Mouse (Mus musculus) hindbrain, embryonic 12.5 days (tissue): ENCODE results near the gene Prcc. TPM values are rescaled to one million over a fixed set of nuclear protein-coding genes. Genes with fewer than 3 reads are reported as not detected.
A peak's percentile ranks its signal among the peaks of the same experiment; 100 is the strongest.
"Not testable (repeated sequence)": the region's sequence is repeated elsewhere in the genome, so short reads cannot be mapped to it uniquely, and the experiment has no call there.

ENCODE experiments used
- ATAC-seq: fragments of 200-750 bp; cut with Nextera tagmentation; 2 replicates; pipeline ENCODE4 v1.8.0; 2017; ENCODE audit warnings: moderate TSS enrichment; ENCODE audit not compliant: low FRiP score
- H3K27ac ChIP-seq: fragments of 300-500 bp; sonication (generic); 2 replicates; pipeline ENCODE4 v1.5.1; 2016; ENCODE audit warnings: mild to moderate bottlenecking
- H3K27me3 ChIP-seq: fragments of 300-500 bp; sonication (generic); 2 replicates; pipeline ENCODE4 v1.6.1; 2016; ENCODE audit warnings: mild to moderate bottlenecking
- H3K36me3 ChIP-seq: fragments of 300-500 bp; sonication (generic); 2 replicates; pipeline ENCODE4 v1.6.1; 2016; ENCODE audit warnings: mild to moderate bottlenecking
- H3K4me1 ChIP-seq: fragments of 300-500 bp; sonication (generic); 2 replicates; pipeline ENCODE4 v1.6.1; 2016
- H3K4me2 ChIP-seq: fragments of 300-500 bp; sonication (generic); replicated peaks from 2 replicates; pipeline ENCODE4 v1.6.1; 2016; ENCODE audit warnings: mild to moderate bottlenecking
- H3K4me3 ChIP-seq: fragments of 300-500 bp; sonication (generic); 2 replicates; pipeline ENCODE4 v1.5.1; 2016; ENCODE audit warnings: mild to moderate bottlenecking
- H3K9ac ChIP-seq: fragments of 300-500 bp; sonication (generic); 2 replicates; pipeline ENCODE4 v1.6.1; 2016; ENCODE audit warnings: mild to moderate bottlenecking, moderate library complexity
- H3K9me3 ChIP-seq: fragments of 300-500 bp; sonication (generic); replicated peaks from 2 replicates; pipeline ENCODE4 v1.6.1; 2016; ENCODE audit warnings: mild to moderate bottlenecking
- WGBS: fragments of 180-500 bp; shearing (Covaris S2); methylation state at CpG from one replicate; pipeline ENCODE4 v1.1.7; 2016; 5-methylcytosine and 5-hydroxymethylcytosine counted together
- polyA plus RNA-seq: library from polyadenylated mRNA; unstranded; fragments of >200 nt; fragmentation: Nextera tagmentation; extraction: Ambion mirVana; gene quantifications from 2 replicates; pipeline ENCODE4 v1.2.1, GENCODE M21; 2016

The Prcc gene
- polyA plus RNA-seq, 1 experiment from 2014 or later = 14.7 TPM

DNA sequence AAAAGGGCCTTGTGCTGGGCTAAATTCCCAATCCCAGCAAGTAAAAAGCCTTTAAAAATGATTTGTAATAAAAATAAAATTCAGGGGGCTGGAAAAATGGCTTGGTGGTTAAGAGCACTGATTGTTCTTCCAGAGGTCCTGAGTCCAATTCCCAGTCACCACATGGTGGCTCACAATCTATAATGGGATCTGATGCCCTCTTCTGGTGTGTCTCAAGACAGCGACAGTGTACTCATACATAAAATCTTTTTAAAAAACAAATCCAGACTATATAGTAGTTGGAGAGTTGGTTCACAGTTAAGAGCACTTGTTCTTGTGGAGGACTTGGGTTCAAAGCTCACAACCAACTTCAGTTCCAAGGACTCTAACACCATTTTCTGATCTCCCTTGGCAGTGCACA, 31.6 kb upstream of the Prcc start:
- no peak for ATAC-seq
- Histone ChIP-seq H3K27me3 (no peaks in the 10 kb centered on the region), H3K4me1 (peaks cover 14% of the 10 kb centered on the region), H3K36me3 (peaks cover 48% of the 10 kb centered on the region), H3K4me3 (no peak overlapping the region), H3K9me3 (no peaks in the 10 kb centered on the region), H3K9ac (no peak overlapping the region), H3K27ac (no peak overlapping the region), H3K4me2 (no peak overlapping the region)
- WGBS = 82% methylated on average over 1 of the region's 1 CpGs

DNA sequence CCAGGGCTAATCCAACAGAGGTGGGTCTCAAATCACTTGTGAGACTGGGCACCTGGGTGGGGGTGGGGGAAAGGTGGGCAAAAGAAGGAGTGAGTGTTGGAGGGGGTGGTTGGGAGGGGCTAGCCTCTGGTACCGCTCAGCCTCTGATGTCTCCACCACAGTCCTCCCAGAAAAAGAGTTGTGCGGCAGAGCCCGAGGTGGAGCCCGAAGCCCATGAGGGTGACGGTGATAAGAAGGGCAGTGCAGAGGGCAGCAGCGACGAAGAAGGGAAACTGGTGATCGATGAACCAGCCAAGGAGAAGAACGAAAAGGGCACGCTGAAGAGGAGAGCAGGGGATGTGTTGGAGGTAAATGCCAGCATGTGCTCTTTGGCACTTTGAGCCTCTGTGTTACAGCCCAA, 28.5 kb upstream of the Prcc start:
- H3K27ac ChIP-seq = no peak overlapping the region
- ATAC-seq = no peak
- H3K9me3 ChIP-seq = no peaks in the 10 kb centered on the region
- H3K4me1 ChIP-seq = peaks cover 32% of the 10 kb centered on the region
- peaks cover 45% of the 10 kb centered on the region for H3K36me3 ChIP-seq
- no peak overlapping the region for H3K9ac ChIP-seq
- no peaks in the 10 kb centered on the region for H3K27me3 ChIP-seq
- H3K4me3 ChIP-seq = no peak overlapping the region
- 97% methylated on average over 10 of the region's 10 CpGs for WGBS
- H3K4me2 ChIP-seq = no peak overlapping the region

DNA sequence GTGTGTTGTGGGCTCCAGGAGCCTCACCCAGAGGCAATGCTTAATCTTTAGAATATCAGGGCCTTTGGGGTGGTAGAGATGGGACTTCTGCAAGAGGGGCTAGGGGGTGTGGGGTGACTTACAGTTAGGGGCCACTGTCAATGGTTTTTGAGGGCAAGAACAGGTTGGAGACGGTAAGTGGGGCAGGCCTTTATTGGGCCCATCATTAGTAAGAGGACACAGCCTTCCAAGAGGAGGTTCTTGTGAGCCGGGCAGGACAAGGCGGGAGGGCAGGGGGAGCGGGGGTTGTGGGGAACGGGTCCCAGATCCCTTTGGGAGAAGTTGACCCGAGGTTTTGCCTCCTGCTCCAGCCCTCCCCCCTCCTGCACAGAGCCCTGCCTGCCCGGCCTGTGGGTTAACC, 28.1 kb upstream of the Prcc start:
- 86% methylated on average over 7 of the region's 7 CpGs for WGBS
- H3K36me3 ChIP-seq = peaks cover 45% of the 10 kb centered on the region
- ATAC-seq = no peak
- no peak overlapping the region for H3K4me2 ChIP-seq
- no peaks in the 10 kb centered on the region for H3K9me3 ChIP-seq
- H3K9ac ChIP-seq = no peak overlapping the region
- no peak overlapping the region for H3K4me3 ChIP-seq
- no peak overlapping the region for H3K27ac ChIP-seq
- peaks cover 33% of the 10 kb centered on the region for H3K4me1 ChIP-seq
- no peaks in the 10 kb centered on the region for H3K27me3 ChIP-seq

DNA sequence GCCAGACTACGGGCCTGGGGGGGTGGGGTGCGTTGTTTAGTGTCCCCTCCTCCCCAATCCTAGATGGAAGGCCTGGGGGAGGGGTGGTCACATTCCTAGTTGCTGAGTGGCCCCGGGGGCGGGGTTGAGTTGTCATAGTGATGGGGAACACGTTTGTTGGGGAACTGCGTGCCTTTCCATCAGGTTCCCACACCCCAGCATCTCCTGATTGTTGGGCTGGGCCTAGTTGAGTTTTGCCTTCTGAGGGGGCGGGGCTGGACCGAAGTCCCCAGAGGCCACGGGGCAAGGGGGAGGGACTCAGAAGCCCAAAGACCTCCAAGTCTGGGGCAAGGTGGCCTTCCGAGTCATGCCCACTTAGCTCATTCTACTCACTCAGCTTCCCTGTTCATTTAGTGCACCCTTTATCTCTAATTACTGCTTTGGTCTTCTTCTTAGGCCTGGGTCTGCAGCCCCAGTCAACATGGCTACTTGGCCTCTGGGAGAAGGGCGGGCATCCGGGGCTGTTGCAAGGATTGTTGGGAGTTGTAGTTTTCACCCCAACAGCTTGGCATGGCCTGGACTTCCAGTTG, 25.2 kb upstream of the Prcc start:
- peak overlapping the region; percentile 85 for H3K27ac ChIP-seq
- H3K36me3 ChIP-seq = peaks cover 27% of the 10 kb centered on the region
- H3K9me3 ChIP-seq = no peaks in the 10 kb centered on the region
- ATAC-seq = peak; percentile 38
- peak overlapping the region; percentile 65 for H3K4me2 ChIP-seq
- H3K9ac ChIP-seq = peak overlapping the region; percentile 69
- H3K4me3 ChIP-seq = peak overlapping the region; percentile 37
- WGBS = 4% methylated on average over 12 of the region's 12 CpGs
- peaks cover 47% of the 10 kb centered on the region for H3K4me1 ChIP-seq
- no peaks in the 10 kb centered on the region for H3K27me3 ChIP-seq

DNA sequence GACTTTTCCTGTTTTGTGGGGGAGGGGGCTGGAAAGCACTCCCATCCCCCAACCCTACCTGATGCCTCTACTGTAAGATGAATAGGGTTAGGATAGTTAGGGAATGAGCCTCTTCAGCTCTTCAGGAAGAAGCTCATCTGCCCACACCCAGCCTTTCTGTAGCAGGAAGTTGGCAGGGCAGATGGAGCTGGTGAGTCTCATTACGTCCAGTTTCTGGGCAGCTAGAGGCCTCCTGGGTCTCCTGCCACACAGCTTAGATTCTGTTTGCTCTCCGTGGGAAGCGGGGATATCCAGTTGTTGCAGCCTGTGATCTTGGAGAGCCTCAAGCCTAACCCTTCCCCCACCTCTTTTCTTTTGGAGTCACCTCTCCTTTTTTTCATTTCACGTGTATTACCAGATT, 24.5 kb upstream of the Prcc start:
- Histone ChIP-seq H3K27ac (peak overlapping the region; percentile 85), H3K27me3 (no peaks in the 10 kb centered on the region), H3K4me3 (peak overlapping the region; percentile 37), H3K4me2 (peak overlapping the region; percentile 65), H3K9me3 (no peaks in the 10 kb centered on the region), H3K4me1 (peaks cover 47% of the 10 kb centered on the region), H3K36me3 (peaks cover 20% of the 10 kb centered on the region), H3K9ac (no peak overlapping the region)
- 3% methylated on average over 4 of the region's 4 CpGs for WGBS
- ATAC-seq = no peak

DNA sequence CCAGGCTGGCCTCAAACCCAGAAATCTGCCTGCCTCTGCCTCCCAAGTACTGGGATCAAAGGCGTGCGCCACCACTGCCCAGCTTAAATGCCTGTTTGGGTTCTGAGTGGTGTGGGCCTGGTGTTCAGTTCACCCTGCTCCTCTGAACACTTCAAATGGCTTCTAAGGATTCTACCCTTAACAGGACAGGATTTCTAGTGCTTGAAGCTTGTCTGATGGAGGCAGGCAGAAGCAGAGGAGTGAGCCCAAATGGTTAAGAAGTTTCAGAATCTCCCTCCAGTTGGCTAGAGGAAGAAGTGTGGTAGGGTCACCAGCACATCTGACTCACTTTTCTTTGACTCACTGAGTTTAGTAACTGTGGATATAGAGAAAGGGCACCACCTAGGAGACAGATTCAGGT, 24.0 kb upstream of the Prcc start:
- H3K4me1 ChIP-seq = peaks cover 47% of the 10 kb centered on the region
- 88% methylated on average over 2 of the region's 2 CpGs for WGBS

DNA sequence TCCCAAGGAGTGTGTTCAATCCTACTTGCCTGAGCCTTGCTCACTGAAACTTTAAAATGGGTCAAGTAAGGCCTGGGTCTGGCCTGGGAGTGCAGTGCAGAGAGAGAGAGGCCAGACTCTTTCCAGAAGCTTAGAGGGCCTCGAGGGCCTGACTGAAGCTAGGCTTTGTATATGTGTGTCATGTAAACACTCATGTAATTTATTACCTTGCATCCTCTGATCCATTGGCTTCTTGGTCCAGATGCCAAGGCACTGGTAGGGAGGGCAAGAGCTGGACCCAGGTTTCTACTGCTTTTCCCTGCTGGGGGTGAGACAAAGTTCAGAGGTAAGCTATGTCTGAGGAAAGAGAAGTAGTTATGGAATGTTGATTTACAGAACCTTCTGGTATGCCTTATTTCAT, 22.5 kb upstream of the Prcc start:
- no peaks in the 10 kb centered on the region for H3K9me3 ChIP-seq
- H3K27me3 ChIP-seq = no peaks in the 10 kb centered on the region
- ATAC-seq = no peak
- H3K4me1 ChIP-seq = peaks cover 47% of the 10 kb centered on the region
- H3K9ac ChIP-seq = peak overlapping the region; percentile 95
- peak overlapping the region; percentile 98 for H3K4me3 ChIP-seq
- WGBS = 11% methylated on average over 1 of the region's 1 CpGs
- H3K27ac ChIP-seq = no peak overlapping the region
- peak overlapping the region; percentile 87 for H3K4me2 ChIP-seq
- peaks cover 2% of the 10 kb centered on the region; the same call in 1 of the 2 replicates for H3K36me3 ChIP-seq

More for the DNA sequence above, 24.0 kb upstream of the Prcc start:
- peaks cover 15% of the 10 kb centered on the region for H3K36me3 ChIP-seq
- H3K27ac ChIP-seq = peak overlapping the region; percentile 85
- H3K9ac ChIP-seq = no peak overlapping the region
- H3K27me3 ChIP-seq = no peaks in the 10 kb centered on the region
- no peak for ATAC-seq
- peak overlapping the region; percentile 65 for H3K4me2 ChIP-seq
- H3K4me3 ChIP-seq = 0 out of 2 replicates have a peak overlapping the region, but pooled peaks have one; percentile 37
- no peaks in the 10 kb centered on the region for H3K9me3 ChIP-seq

DNA sequence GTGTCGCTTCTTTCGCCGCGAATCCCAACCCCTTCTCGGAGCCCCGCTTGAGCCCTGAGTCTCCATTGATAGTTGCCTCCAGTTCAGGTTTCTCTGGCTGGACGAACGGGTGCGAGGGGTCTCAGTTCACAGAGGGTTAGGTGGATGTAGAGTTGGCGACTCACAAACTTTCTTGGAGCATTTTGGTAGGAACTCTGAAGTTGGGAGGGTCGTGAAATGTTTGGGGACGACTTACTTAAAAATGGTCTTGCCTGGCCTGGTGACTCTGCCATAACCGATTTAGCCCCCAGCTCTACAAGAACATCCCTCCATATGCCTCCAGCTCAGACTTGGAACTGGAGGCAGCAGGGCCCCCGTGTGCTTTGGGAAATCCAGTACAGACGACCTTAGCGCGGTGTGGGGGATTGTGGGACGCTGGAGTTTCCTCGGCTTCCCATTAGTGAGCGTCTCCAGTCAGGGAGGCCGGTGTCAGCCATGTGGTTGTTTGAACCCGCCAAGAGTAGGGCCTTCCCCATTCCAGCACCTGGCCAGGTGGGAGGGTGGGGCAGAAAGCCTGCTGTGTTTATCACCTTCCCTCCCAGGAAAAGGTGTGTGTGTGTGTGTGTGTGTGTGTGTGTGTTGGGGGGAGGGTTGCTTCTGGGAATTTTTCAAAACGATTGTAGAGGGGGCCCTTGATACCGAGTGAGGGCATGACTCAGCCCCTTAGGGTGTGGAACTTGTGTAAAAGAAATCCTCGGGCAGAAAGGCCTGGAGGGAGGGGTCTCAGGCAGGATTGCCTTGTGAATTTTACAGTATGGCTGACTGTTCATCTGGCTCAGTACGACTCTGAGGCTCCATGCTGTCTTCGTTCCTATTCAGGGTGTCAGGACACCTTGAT, 21.8 kb upstream of the Prcc start:
- Histone ChIP-seq H3K27ac (peak overlapping the region; percentile 96), H3K4me2 (peak overlapping the region; percentile 87), H3K36me3 (no peaks in the 10 kb centered on the region), H3K9ac (peak overlapping the region; percentile 95), H3K9me3 (no peaks in the 10 kb centered on the region), H3K4me1 (peaks cover 47% of the 10 kb centered on the region), H3K4me3 (peak overlapping the region; percentile 98), H3K27me3 (no peaks in the 10 kb centered on the region)
- no peak for ATAC-seq
- WGBS = 1% methylated on average over 27 of the region's 27 CpGs

DNA sequence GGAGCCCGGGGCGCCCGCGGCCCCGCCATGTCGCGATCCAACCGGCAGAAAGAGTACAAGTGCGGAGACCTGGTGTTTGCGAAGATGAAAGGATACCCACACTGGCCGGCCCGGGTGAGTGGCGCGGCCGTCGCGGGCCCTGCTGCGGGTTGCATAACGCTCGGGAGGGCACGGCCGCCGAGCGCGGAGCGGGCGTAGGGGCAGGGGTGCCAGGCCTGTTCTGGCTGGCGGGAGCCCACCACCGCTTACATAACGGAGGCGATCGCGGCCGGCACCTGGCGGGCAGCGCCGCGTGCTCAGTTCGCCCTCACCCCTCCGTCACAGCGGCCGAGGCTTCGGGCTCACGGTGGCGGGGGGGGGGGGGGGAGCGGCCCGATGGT, 21.2 kb upstream of the Prcc start:
- H3K27ac ChIP-seq = peak overlapping the region; percentile 96
- 0% methylated on average over 40 of the region's 47 CpGs for WGBS
- ATAC-seq = peak; percentile 44
- H3K4me1 ChIP-seq = peaks cover 42% of the 10 kb centered on the region
- no peaks in the 10 kb centered on the region for H3K27me3 ChIP-seq
- H3K9me3 ChIP-seq = no peaks in the 10 kb centered on the region
- peak overlapping the region; percentile 87 for H3K4me2 ChIP-seq
- peak overlapping the region; percentile 98 for H3K4me3 ChIP-seq
- no peaks in the 10 kb centered on the region for H3K36me3 ChIP-seq
- H3K9ac ChIP-seq = peak overlapping the region; percentile 95

DNA sequence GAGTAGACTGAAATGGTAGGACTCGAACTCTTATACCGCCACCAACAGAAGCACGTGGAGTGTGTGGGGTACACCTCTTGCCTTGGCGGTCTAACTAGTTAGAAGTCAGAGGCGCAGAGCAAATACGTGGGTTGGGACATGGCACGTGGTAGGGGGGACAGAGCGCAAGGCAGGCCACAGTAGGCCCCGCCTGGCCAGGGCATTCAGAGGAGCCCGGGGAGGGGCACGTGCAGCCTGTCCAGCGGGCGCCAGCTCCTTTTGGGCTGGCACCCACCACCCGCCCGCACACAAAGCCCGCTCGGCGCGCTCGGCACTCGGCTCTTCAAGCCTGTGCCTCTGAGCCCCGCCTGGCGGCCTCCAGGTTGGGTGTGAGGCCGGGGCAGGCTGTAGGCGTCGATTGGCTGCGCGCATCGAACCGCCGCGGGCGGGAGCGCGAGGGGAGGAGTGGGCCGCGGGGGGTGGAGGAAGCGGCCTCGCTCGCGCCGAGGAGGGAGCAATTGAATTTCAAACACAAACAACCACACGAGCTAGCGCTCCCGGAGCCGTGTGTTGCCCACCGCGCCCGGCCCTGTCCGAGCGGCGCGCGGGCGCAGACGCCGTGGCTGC, 20.6 kb upstream of the Prcc start, which contains the start of gene Hdgf:
Gene Hdgf (plus strand): TSS at position 442 of the 606 bp plus-strand sequence.
- Histone ChIP-seq H3K27ac (peak within 1 kb of the TSS; percentile 96), H3K4me3 (peak within 1 kb of the TSS; percentile 98), H3K9ac (peak within 1 kb of the TSS; percentile 95), H3K36me3 (no peaks in the 10 kb centered on the region), H3K9me3 (no peaks in the 10 kb centered on the region), H3K4me1 (peaks cover 38% of the 10 kb centered on the region), H3K4me2 (peak within 1 kb of the TSS; percentile 87), H3K27me3 (no peaks in the 10 kb centered on the region)
- ATAC-seq = peak; percentile 94
- WGBS = 1% methylated on average over 48 of the region's 57 CpGs

DNA sequence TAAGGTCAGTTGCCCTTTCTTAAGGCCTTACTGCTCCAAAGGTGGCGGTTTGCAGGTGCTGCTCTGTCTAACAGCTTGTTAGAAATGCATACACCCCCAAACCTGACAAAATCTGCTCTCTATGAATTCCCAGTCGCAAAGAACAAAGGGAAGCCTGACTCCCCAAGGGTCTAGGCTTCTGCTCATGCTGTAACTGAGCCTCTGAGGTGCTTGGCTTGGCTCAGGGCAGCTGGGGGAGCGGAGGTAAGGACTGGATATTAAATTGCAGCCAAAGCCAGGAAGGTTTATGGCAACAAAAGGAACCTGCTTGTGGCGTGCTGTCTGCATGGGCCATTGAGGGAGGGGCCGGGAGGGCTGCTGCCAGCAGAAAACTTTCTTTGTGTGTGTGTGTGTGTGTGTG, 18.4 kb upstream of the Prcc start:
- no peaks in the 10 kb centered on the region for H3K36me3 ChIP-seq
- WGBS = 39% methylated on average over 5 of the region's 5 CpGs
- no peak overlapping the region for H3K27ac ChIP-seq

DNA sequence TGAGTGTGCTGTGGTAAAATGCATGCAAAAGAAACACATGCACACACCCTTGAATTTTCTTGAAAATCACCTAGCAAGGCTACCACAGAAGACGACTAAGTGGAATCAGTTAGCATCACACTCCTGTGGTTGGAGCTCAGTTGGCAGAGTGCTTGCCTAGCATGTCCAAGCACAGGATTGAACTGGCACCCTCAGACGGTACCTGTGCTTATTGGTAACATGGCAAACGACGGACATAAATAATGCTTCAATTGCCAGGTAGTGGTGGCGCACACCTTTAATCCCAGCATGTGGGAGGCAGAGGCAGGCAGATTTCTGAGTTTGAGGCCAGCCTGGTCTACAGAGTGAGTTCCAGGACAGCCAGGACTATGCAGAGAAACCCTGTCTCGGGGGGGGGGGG, 16.6 kb upstream of the Prcc start:
- ATAC-seq, H3K36me3 ChIP-seq, H3K4me1 ChIP-seq, H3K4me2 ChIP-seq, H3K9me3 ChIP-seq, H3K4me3 ChIP-seq, H3K9ac ChIP-seq, H3K27me3 ChIP-seq, H3K27ac ChIP-seq: not testable (repeated sequence)
- WGBS = 91% methylated on average over 5 of the region's 6 CpGs

More for the DNA sequence above, 18.4 kb upstream of the Prcc start:
- Histone ChIP-seq H3K9me3 (no peaks in the 10 kb centered on the region), H3K4me1 (peaks cover 17% of the 10 kb centered on the region), H3K27me3 (no peaks in the 10 kb centered on the region), H3K4me3 (no peak overlapping the region), H3K9ac (no peak overlapping the region), H3K4me2 (no peak overlapping the region)
- no peak for ATAC-seq
